Mouse (Mus musculus) embryonic facial prominence, embryonic 12.5 days (tissue): ENCODE results near the gene Arl3. TPM values are rescaled to one million over a fixed set of nuclear protein-coding genes. Genes with fewer than 3 reads are reported as not detected.
A peak's percentile ranks its signal among the peaks of the same experiment; 100 is the strongest.

Experiments
- ATAC-seq: fragments of 200-750 bp; cut with Nextera tagmentation; 2 replicates; pipeline ENCODE4 v1.8.0; 2017; ENCODE audit not compliant: insufficient number of reproducible peaks, insufficient read depth, low FRiP score, low TSS enrichment
- H3K27ac ChIP-seq: fragments of 300-500 bp; sonication (generic); 2 replicates; pipeline ENCODE4 v1.5.1; 2016; ENCODE audit warnings: mild to moderate bottlenecking
- H3K27me3 ChIP-seq: fragments of 300-500 bp; sonication (generic); 2 replicates; pipeline ENCODE4 v1.6.1; 2016; ENCODE audit warnings: mild to moderate bottlenecking, moderate library complexity
- H3K36me3 ChIP-seq: fragments of 300-500 bp; sonication (generic); 2 replicates; pipeline ENCODE4 v1.6.1; 2016; ENCODE audit warnings: mild to moderate bottlenecking
- H3K4me1 ChIP-seq: fragments of 300-500 bp; sonication (generic); 2 replicates; pipeline ENCODE4 v1.6.1; 2016
- H3K4me2 ChIP-seq: fragments of 300-500 bp; sonication (generic); replicated peaks from 2 replicates; pipeline ENCODE4 v1.6.1; 2016; ENCODE audit warnings: mild to moderate bottlenecking, moderate library complexity
- H3K4me3 ChIP-seq: fragments of 300-500 bp; sonication (generic); 2 replicates; pipeline ENCODE4 v1.5.1; 2016; ENCODE audit warnings: mild to moderate bottlenecking
- H3K9ac ChIP-seq: fragments of 300-500 bp; sonication (generic); 2 replicates; pipeline ENCODE4 v1.6.1; 2016; ENCODE audit warnings: mild to moderate bottlenecking, moderate library complexity
- H3K9me3 ChIP-seq: fragments of 300-500 bp; sonication (generic); 2 replicates; pipeline ENCODE4 v1.6.1; 2016; ENCODE audit warnings: mild to moderate bottlenecking, moderate library complexity
- WGBS: fragments of 180-500 bp; shearing (Covaris S2); methylation state at CpG from one replicate; pipeline ENCODE4 v1.1.7; 2016; 5-methylcytosine and 5-hydroxymethylcytosine counted together
- polyA plus RNA-seq: library from polyadenylated mRNA; unstranded; fragments of >200 nt; fragmentation: Nextera tagmentation; extraction: Ambion mirVana; gene quantifications from 2 replicates; pipeline ENCODE4 v1.2.1, GENCODE M21; 2016

The Arl3 gene
- polyA plus RNA-seq, 1 experiment from 2014 or later, result 191 TPM

GRCm38 (mm10) chr19:46503351-46504084 lies 69.5 kb downstream of the Arl3 start:
- under 1% methylated on average over 21 of the region's 21 CpGs for WGBS
- no peaks in the 10 kb centered on the region for H3K9me3 ChIP-seq
- peaks cover 30% of the 10 kb centered on the region for H3K36me3 ChIP-seq
- H3K27ac ChIP-seq, result peak overlapping the region; percentile 99
- H3K4me1 ChIP-seq, result peaks cover 50% of the 10 kb centered on the region
- peak overlapping the region; percentile 97 for H3K9ac ChIP-seq
- H3K4me3 ChIP-seq, result peak overlapping the region; percentile 92
- peak; percentile 5; the same call in 1 of the 2 replicates for ATAC-seq
- no peaks in the 10 kb centered on the region for H3K27me3 ChIP-seq
- peak overlapping the region; percentile 89 for H3K4me2 ChIP-seq

- under 1% methylated on average over 53 of the region's 53 CpGs for WGBS
- Histone ChIP-seq H3K9me3 (no peaks in the 10 kb centered on the region), H3K27ac (peak overlapping the region; percentile 99), H3K9ac (peak overlapping the region; percentile 97), H3K4me1 (peaks cover 44% of the 10 kb centered on the region), H3K27me3 (no peaks in the 10 kb centered on the region), H3K36me3 (peaks cover 26% of the 10 kb centered on the region), H3K4me2 (peak overlapping the region; percentile 89), H3K4me3 (peak overlapping the region; percentile 92)
- ATAC-seq, result no peak
Measured at GRCm38 (mm10) chr19:46502471-46503166, 70.4 kb downstream of the Arl3 start.

- peak overlapping the region; percentile 92 for H3K4me3 ChIP-seq
- no peak for ATAC-seq
- peaks cover 22% of the 10 kb centered on the region for H3K36me3 ChIP-seq
- H3K4me1 ChIP-seq, result peaks cover 38% of the 10 kb centered on the region
- H3K9ac ChIP-seq, result peak overlapping the region; percentile 97
- H3K4me2 ChIP-seq, result peak overlapping the region; percentile 89
- H3K27me3 ChIP-seq, result no peaks in the 10 kb centered on the region
- H3K27ac ChIP-seq, result peak overlapping the region; percentile 99
- no peaks in the 10 kb centered on the region for H3K9me3 ChIP-seq
- WGBS, result under 1% methylated on average over 37 of the region's 46 CpGs
Measured at GRCm38 (mm10) chr19:46502069-46502455, 70.9 kb downstream of the Arl3 start.

- H3K27ac ChIP-seq, result peak within 1 kb of the TSS; percentile 99
- peak within 1 kb of the TSS; percentile 89 for H3K4me2 ChIP-seq
- under 1% methylated on average over 59 of the region's 64 CpGs for WGBS
- H3K36me3 ChIP-seq, result peaks cover 17% of the 10 kb centered on the region
- no peaks in the 10 kb centered on the region for H3K9me3 ChIP-seq
- peak within 1 kb of the TSS; percentile 97 for H3K9ac ChIP-seq
- no peak for ATAC-seq
- peaks cover 33% of the 10 kb centered on the region for H3K4me1 ChIP-seq
- H3K4me3 ChIP-seq, result peak within 1 kb of the TSS; percentile 92
- no peaks in the 10 kb centered on the region for H3K27me3 ChIP-seq
Measured at GRCm38 (mm10) chr19:46501401-46502068, 71.5 kb downstream of the Arl3 start, which contains the start of gene Trim8. Gene Trim8 (plus strand): TSS chr19:46501702.

GRCm38 (mm10) chr19:46500581-46501341 lies 72.2 kb downstream of the Arl3 start:
- H3K27me3 ChIP-seq, result no peaks in the 10 kb centered on the region
- H3K27ac ChIP-seq, result peak overlapping the region; percentile 99
- peaks cover 25% of the 10 kb centered on the region for H3K4me1 ChIP-seq
- no peaks in the 10 kb centered on the region for H3K9me3 ChIP-seq
- peak; percentile 29; the same call in 1 of the 2 replicates for ATAC-seq
- peaks cover 10% of the 10 kb centered on the region for H3K36me3 ChIP-seq
- H3K4me2 ChIP-seq, result peak overlapping the region; percentile 89
- peak overlapping the region; percentile 92 for H3K4me3 ChIP-seq
- WGBS, result under 1% methylated on average over 48 of the region's 50 CpGs
- H3K9ac ChIP-seq, result peak overlapping the region; percentile 97

GRCm38 (mm10) chr19:46499836-46500580 lies 73.0 kb downstream of the Arl3 start:
- Histone ChIP-seq H3K27me3 (no peaks in the 10 kb centered on the region), H3K4me3 (peak overlapping the region; percentile 92), H3K36me3 (peaks cover 2% of the 10 kb centered on the region; the same call in 1 of the 2 replicates), H3K9ac (peak overlapping the region; percentile 97), H3K4me1 (peaks cover 18% of the 10 kb centered on the region), H3K27ac (peak overlapping the region; percentile 99), H3K4me2 (peak overlapping the region; percentile 89), H3K9me3 (no peaks in the 10 kb centered on the region)
- ATAC-seq, result peak; percentile 66
- under 1% methylated on average over 48 of the region's 52 CpGs for WGBS

GRCm38 (mm10) chr19:46499539-46499835 lies 73.5 kb downstream of the Arl3 start:
- Histone ChIP-seq H3K9ac (no peak overlapping the region), H3K9me3 (no peaks in the 10 kb centered on the region), H3K4me3 (peak overlapping the region; percentile 92), H3K27me3 (no peaks in the 10 kb centered on the region), H3K36me3 (no peaks in the 10 kb centered on the region), H3K4me1 (peaks cover 12% of the 10 kb centered on the region), H3K4me2 (peak overlapping the region; percentile 40), H3K27ac (peak overlapping the region; percentile 83)
- WGBS, result 0% methylated on average over 3 of the region's 3 CpGs
- no peak for ATAC-seq

GRCm38 (mm10) chr19:46497230-46497629 lies 75.8 kb downstream of the Arl3 start:
- H3K9me3 ChIP-seq, result no peaks in the 10 kb centered on the region
- H3K4me3 ChIP-seq, result no peak overlapping the region
- 73% methylated on average over 2 of the region's 2 CpGs for WGBS
- H3K27ac ChIP-seq, result no peak overlapping the region
- H3K36me3 ChIP-seq, result no peaks in the 10 kb centered on the region
- no peaks in the 10 kb centered on the region for H3K4me1 ChIP-seq
- ATAC-seq, result no peak
- no peak overlapping the region for H3K4me2 ChIP-seq
- H3K9ac ChIP-seq, result no peak overlapping the region
- H3K27me3 ChIP-seq, result no peaks in the 10 kb centered on the region

GRCm38 (mm10) chr19:46495136-46495535 lies 77.9 kb downstream of the Arl3 start:
- WGBS, result 73% methylated on average over 8 of the region's 8 CpGs
- Histone ChIP-seq H3K4me3 (no peak overlapping the region), H3K4me2 (no peak overlapping the region), H3K4me1 (peaks cover 5% of the 10 kb centered on the region), H3K27ac (no peak overlapping the region), H3K9me3 (no peaks in the 10 kb centered on the region), H3K9ac (no peak overlapping the region), H3K27me3 (no peaks in the 10 kb centered on the region), H3K36me3 (no peaks in the 10 kb centered on the region)
- no peak for ATAC-seq

- no peaks in the 10 kb centered on the region for H3K9me3 ChIP-seq
- H3K4me3 ChIP-seq, result no peak overlapping the region
- H3K4me2 ChIP-seq, result no peak overlapping the region
- no peaks in the 10 kb centered on the region for H3K27me3 ChIP-seq
- peaks cover 5% of the 10 kb centered on the region for H3K4me1 ChIP-seq
- no peak overlapping the region for H3K9ac ChIP-seq
- 5% methylated on average over 2 of the region's 2 CpGs for WGBS
- ATAC-seq, result 0 out of 2 replicates have a peak, but pooled peaks have one; percentile 31
- H3K27ac ChIP-seq, result peak overlapping the region; percentile 36; the same call in 1 of the 2 replicates
- peaks cover 24% of the 10 kb centered on the region for H3K36me3 ChIP-seq
Measured at GRCm38 (mm10) chr19:46490634-46491033, 82.4 kb downstream of the Arl3 start.
